Comparison of ENCODE assay signal across 11 mouse cellular contexts in genomic region chr5:127290461-127291250, GRCm38 (mm10). TPM values are rescaled to one million over a fixed set of nuclear protein-coding genes. Genes with fewer than 3 reads are reported as not detected.
A peak's percentile ranks its signal among the peaks of the same experiment; 100 is the strongest.
DNase-seq lines count a peak whose midpoint lies in the region; ATAC-seq and TF ChIP-seq lines count a peak whose summit lies in the region.
"Had no signal": no experiment of that assay in that cellular context is flagged by ENCODE, and none has a peak within 500 bp of the region (broad histone marks: within the 10 kb centered on the region; RNA-seq: fewer than 3 reads in every experiment).

No protein-coding gene starts in this region.

- H3K27me3 ChIP-seq in lung, embryonic 14.5 days (ENCODE audit: insufficient read depth, low read length): no peaks in the 10 kb centered on the region
- H3K27me3 ChIP-seq in embryonic facial prominence, embryonic 13.5 days: no peaks in the 10 kb centered on the region
- no peaks in the 10 kb centered on the region for H3K27me3 ChIP-seq in hindbrain, embryonic 16.5 days (replicated peaks; ENCODE audit: control insufficient read depth, insufficient read depth, low read length)
- no peaks in the 10 kb centered on the region for H3K27me3 ChIP-seq in neural tube, embryonic 14.5 days (ENCODE audit: control insufficient read depth, insufficient read depth, low read length)
- H3K27me3 ChIP-seq: Patski had no signal

- no peaks in the 10 kb centered on the region for H3K36me3 ChIP-seq in lung, embryonic 14.5 days (ENCODE audit: insufficient read depth)
- H3K36me3 ChIP-seq in embryonic facial prominence, embryonic 13.5 days: peaks cover 13% of the 10 kb centered on the region; the same call in 1 of the 2 replicates
- no peaks in the 10 kb centered on the region for H3K36me3 ChIP-seq in hindbrain, embryonic 16.5 days (ENCODE audit: control insufficient read depth, insufficient read depth, low read length)
- H3K36me3 ChIP-seq in neural tube, embryonic 14.5 days (ENCODE audit: control insufficient read depth, insufficient read depth, low read length): no peaks in the 10 kb centered on the region

- H3K4me1 ChIP-seq in lung, embryonic 14.5 days (ENCODE audit: insufficient read depth): peaks cover 3% of the 10 kb centered on the region; the same call in 1 of the 2 replicates
- no peaks in the 10 kb centered on the region for H3K4me1 ChIP-seq in lung, adult 2 months (ENCODE audit: control insufficient read depth, insufficient read depth, low read length)
- peaks cover 35% of the 10 kb centered on the region for H3K4me1 ChIP-seq in embryonic facial prominence, embryonic 13.5 days
- H3K4me1 ChIP-seq in hindbrain, embryonic 16.5 days (ENCODE audit: control insufficient read depth, insufficient read depth, low read depth, low read length): peaks cover 15% of the 10 kb centered on the region
- peaks cover 10% of the 10 kb centered on the region for H3K4me1 ChIP-seq in neural tube, embryonic 14.5 days (ENCODE audit: control insufficient read depth, insufficient read depth, low read length)

- ATAC-seq in lung, embryonic 14.5 days (ENCODE audit: insufficient read depth): peak; percentile 90
- no peak for ATAC-seq in embryonic facial prominence, embryonic 13.5 days (ENCODE audit: insufficient number of reproducible peaks, insufficient read depth, low FRiP score, low TSS enrichment, low read depth)
- peak; percentile 90 for ATAC-seq in hindbrain, embryonic 16.5 days
- peak; percentile 79 for ATAC-seq in neural tube, embryonic 14.5 days (ENCODE audit: low read depth)
- ATAC-seq: Patski had no signal

- peak; percentile 81 for DNase-seq in lung, embryonic 14.5 days
- no peak for DNase-seq in lung, adult 2 months
- DNase-seq in frontal cortex, adult 2 months (ENCODE audit: extremely low spot score in 1 of 2, low spot score in 1 of 2): no peak
- DNase-seq in frontal cortex, postnatal 10 days (ENCODE audit: low spot score in 2 of 2): no peak
- no peak for DNase-seq in left cerebral cortex, postnatal 14 days (ENCODE audit: low spot score in 2 of 2)

- no peak for TF ChIP-seq CTCF in lung, embryonic 14.5 days (IDR thresholded peaks at IDR 0.05; ENCODE audit: low read depth)
- no peak for TF ChIP-seq CTCF in lung, adult 2 months (IDR thresholded peaks at IDR 0.05; ENCODE audit: insufficient read depth, low read length)

- H3K9ac ChIP-seq in lung, embryonic 14.5 days: no peak overlapping the region; the same call in 1 of the 2 replicates
- 0 out of 2 replicates have a peak overlapping the region, but pooled peaks have one; percentile 4 for H3K9ac ChIP-seq in embryonic facial prominence, embryonic 13.5 days
- H3K9ac ChIP-seq in hindbrain, embryonic 16.5 days (ENCODE audit: low read depth, low read length): no peak overlapping the region
- H3K9ac ChIP-seq in neural tube, embryonic 14.5 days (replicated peaks; ENCODE audit: low read depth, low read length): no peak overlapping the region

- 55% methylated on average over 17 of the region's 17 CpGs for WGBS in lung, embryonic 14.5 days
- 55% methylated on average over 17 of the region's 17 CpGs for WGBS in lung, adult 2 months
- 42% methylated on average over 17 of the region's 17 CpGs for WGBS in embryonic facial prominence, embryonic 13.5 days
- whole genome bisulfite sequencing in hindbrain, embryonic 16.5 days: 26% methylated on average over 17 of the region's 17 CpGs
- WGBS in neural tube, embryonic 14.5 days: 34% methylated on average over 17 of the region's 17 CpGs

- intact Hi-C loops in left cerebral cortex, postnatal 14 days (cut with DNase I): no loop called here

- TF ChIP-seq POLR2A in lung, adult 2 months (IDR thresholded peaks at IDR 0.05; ENCODE audit: borderline replicate concordance, extremely low read depth, low read depth, low read length): no peak

- peak overlapping the region; percentile 74 for H3K27ac ChIP-seq in lung, embryonic 14.5 days (ENCODE audit: low read depth)
- peak overlapping the region; percentile 75 for H3K27ac ChIP-seq in embryonic facial prominence, embryonic 13.5 days
- H3K27ac ChIP-seq in hindbrain, embryonic 16.5 days (ENCODE audit: low read depth, low read length): peak overlapping the region; percentile 29
- H3K27ac ChIP-seq in neural tube, embryonic 14.5 days (ENCODE audit: low read depth, low read length): peak overlapping the region; percentile 70; the same call in 1 of the 2 replicates
- H3K27ac ChIP-seq: macrophage; stomach, postnatal 0 days had no signal

- H3K4me2 ChIP-seq in lung, embryonic 14.5 days: no peak overlapping the region
- H3K4me2 ChIP-seq in embryonic facial prominence, embryonic 13.5 days: peak overlapping the region; percentile 17
- H3K4me2 ChIP-seq in hindbrain, embryonic 16.5 days (ENCODE audit: low read length): peak overlapping the region; percentile 1; the same call in 1 of the 2 replicates
- H3K4me2 ChIP-seq in neural tube, embryonic 14.5 days (ENCODE audit: low read depth, low read length): no peak overlapping the region

- peaks cover 5% of the 10 kb centered on the region for H3K9me3 ChIP-seq in lung, embryonic 14.5 days (ENCODE audit: low read depth, low read length)
- H3K9me3 ChIP-seq in embryonic facial prominence, embryonic 13.5 days: peaks cover 12% of the 10 kb centered on the region; the same call in 1 of the 2 replicates
- peaks cover 2% of the 10 kb centered on the region for H3K9me3 ChIP-seq in hindbrain, embryonic 16.5 days (ENCODE audit: control insufficient read depth, low read length)
- H3K9me3 ChIP-seq in neural tube, embryonic 14.5 days (ENCODE audit: control insufficient read depth, low read length): no peaks in the 10 kb centered on the region

- no peak overlapping the region for H3K4me3 ChIP-seq in lung, embryonic 14.5 days (ENCODE audit: low read depth, low read length)
- no peak overlapping the region for H3K4me3 ChIP-seq in lung, adult 2 months (replicated peaks; ENCODE audit: extremely low read depth, low read depth, low read length)
- no peak overlapping the region for H3K4me3 ChIP-seq in embryonic facial prominence, embryonic 13.5 days
- no peak overlapping the region for H3K4me3 ChIP-seq in hindbrain, embryonic 16.5 days (ENCODE audit: low read length)
- H3K4me3 ChIP-seq in neural tube, embryonic 14.5 days (ENCODE audit: low read depth, low read length): no peak overlapping the region

RNA-seq across cellular contexts. Expression of gene Tmem132c, which starts 49.0 kb away (rescaled TPM):
- 23.3 and 28.5 TPM in 2 replicates for polyA plus RNA-seq in lung, embryonic 14.5 days (2014; fragmentation: Nextera tagmentation; extraction: Ambion mirVana)
- polyA plus RNA-seq in lung, adult 2 months (2012; rRNA removed): 13.8 TPM in 2 replicates
- 48.2 and 55.6 TPM in 2 replicates for polyA plus RNA-seq in embryonic facial prominence, embryonic 13.5 days (2015; fragmentation: Nextera tagmentation; extraction: Ambion mirVana)
- polyA plus RNA-seq in hindbrain, embryonic 16.5 days (2015; fragmentation: Nextera tagmentation; extraction: Ambion mirVana): 12.0 and 15.1 TPM in 2 replicates
- 9.4 and 16.0 TPM in 2 replicates for polyA plus RNA-seq in neural tube, embryonic 14.5 days (2014; fragmentation: Nextera tagmentation; extraction: Ambion mirVana)
- polyA plus RNA-seq in frontal cortex, adult 2 months (2012; rRNA removed): 2.6 and 2.9 TPM in 2 replicates
- 1 to 10 TPM; 6.5 to 6.6 TPM for total RNA-seq in left cerebral cortex, postnatal 14 days (2021)
- polyA plus RNA-seq: macrophage, Patski had no signal

Comparison
In these comparisons a context has a peak if more than half of its experiments do, and no peak if none do; other contexts are left out.
1. H3K4me2 ChIP-seq: peak in embryonic facial prominence, embryonic 13.5 days (single experiment) and hindbrain, embryonic 16.5 days (single experiment); none in lung, embryonic 14.5 days (single experiment) and neural tube, embryonic 14.5 days (single experiment).
2. Peak in every context shown above with its lines, with median percentiles within 50 percentile points of each other: H3K27ac ChIP-seq.